Mouse (Mus musculus) limb, embryonic 13.5 days (tissue): ENCODE measurements at regions not wholly inside any gene's neighbourhood (a gene's known extent, or its start where the extent isn't known, plus 50 kb on each side); places are given as distances from the start of the nearest gene placed in this dataset.

Experiments
- ATAC-seq: fragments of 200-750 bp; cut with Nextera tagmentation; 2 replicates; pipeline ENCODE4 v1.8.0; 2017; ENCODE audit warnings: low read depth, moderate number of reproducible peaks, moderate TSS enrichment; ENCODE audit not compliant: low FRiP score
- H3K27ac ChIP-seq: fragments of 300-500 bp; sonication (generic); 2 replicates; pipeline ENCODE4 v1.5.1; 2015; ENCODE audit warnings: inconsistent platforms, mild to moderate bottlenecking, moderate library complexity
- H3K27me3 ChIP-seq: fragments of 300-500 bp; sonication (generic); 2 replicates; pipeline ENCODE4 v1.6.1; 2015; ENCODE audit warnings: mild to moderate bottlenecking, inconsistent platforms
- H3K36me3 ChIP-seq: fragments of 300-500 bp; sonication (generic); 2 replicates; pipeline ENCODE4 v1.6.1; 2015; ENCODE audit warnings: inconsistent platforms, mild to moderate bottlenecking, moderate library complexity
- H3K4me1 ChIP-seq: fragments of 300-500 bp; sonication (generic); 2 replicates; pipeline ENCODE4 v1.6.1; 2015; ENCODE audit warnings: inconsistent platforms
- H3K4me2 ChIP-seq: fragments of 300-500 bp; sonication (generic); replicated peaks from 2 replicates; pipeline ENCODE4 v1.6.1; 2015; ENCODE audit warnings: inconsistent platforms, mild to moderate bottlenecking, moderate library complexity
- H3K4me3 ChIP-seq: fragments of 300-500 bp; sonication (generic); 2 replicates; pipeline ENCODE4 v1.5.1; 2015; ENCODE audit warnings: moderate library complexity, mild to moderate bottlenecking, inconsistent platforms
- H3K9ac ChIP-seq: fragments of 300-500 bp; sonication (generic); 2 replicates; pipeline ENCODE4 v1.6.1; 2015; ENCODE audit warnings: mild to moderate bottlenecking, inconsistent platforms
- H3K9me3 ChIP-seq: fragments of 300-500 bp; sonication (generic); 2 replicates; pipeline ENCODE4 v1.6.1; 2016; ENCODE audit warnings: inconsistent platforms
- WGBS: fragments of 180-500 bp; shearing (Covaris S2); methylation state at CpG from one replicate; pipeline ENCODE4 v1.1.7; 2015; 5-methylcytosine and 5-hydroxymethylcytosine counted together

DNA sequence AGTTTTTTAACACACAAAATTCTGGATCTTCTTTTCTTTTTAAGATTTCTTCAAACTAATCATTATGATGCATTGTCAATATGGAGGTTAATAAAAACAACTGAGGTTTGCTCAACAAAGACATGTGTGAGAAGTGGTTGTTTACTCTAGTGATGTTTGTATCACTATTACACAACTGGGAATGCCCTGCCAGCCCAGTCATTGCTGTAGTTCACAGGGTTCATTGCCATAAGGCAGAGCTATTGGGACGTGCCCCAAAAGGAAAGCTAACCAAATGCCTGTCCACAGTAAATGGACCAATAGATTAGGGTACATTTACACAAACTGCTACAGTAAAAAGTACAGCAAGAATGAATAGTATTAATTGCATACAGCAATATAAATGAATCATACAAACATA is 84.9 kb downstream of the Mrpl39 start:
- H3K36me3 ChIP-seq: no peaks in the 10 kb centered on the region
- H3K4me3 ChIP-seq: no peak overlapping the region
- 80% methylated on average over 1 of the region's 1 CpGs for WGBS
- H3K9me3 ChIP-seq: no peaks in the 10 kb centered on the region
- no peak overlapping the region for H3K27ac ChIP-seq
- H3K4me1 ChIP-seq: peaks cover 4% of the 10 kb centered on the region; the same call in 1 of the 2 replicates
- H3K9ac ChIP-seq: no peak overlapping the region
- H3K27me3 ChIP-seq: no peaks in the 10 kb centered on the region
- ATAC-seq: no peak
- no peak overlapping the region for H3K4me2 ChIP-seq

DNA sequence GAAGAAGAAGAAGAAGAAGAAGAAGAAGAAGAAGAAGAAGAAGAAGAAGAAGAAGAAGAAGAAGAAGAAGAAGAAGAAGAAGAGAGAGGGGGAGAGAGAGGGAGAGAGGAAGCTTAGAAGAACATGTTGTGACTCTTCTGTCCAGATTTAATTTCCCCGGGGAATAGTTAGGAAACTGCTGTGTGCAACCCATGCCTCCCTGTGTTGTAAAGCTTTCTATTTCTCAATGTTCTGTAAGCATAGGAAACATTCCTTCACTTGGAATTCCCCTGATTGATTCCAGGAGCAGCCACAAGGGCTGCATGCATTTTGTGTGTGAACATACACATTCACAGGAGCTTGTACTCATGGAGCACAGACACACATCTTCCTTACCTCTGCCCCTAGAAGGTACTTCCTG is 81.7 kb downstream of the Mrpl39 start:
- no peaks in the 10 kb centered on the region for H3K36me3 ChIP-seq
- no peak overlapping the region for H3K9ac ChIP-seq
- no peaks in the 10 kb centered on the region for H3K27me3 ChIP-seq
- H3K27ac ChIP-seq: no peak overlapping the region
- WGBS: 67% methylated on average over 1 of the region's 1 CpGs
- H3K9me3 ChIP-seq: no peaks in the 10 kb centered on the region
- no peak for ATAC-seq
- H3K4me3 ChIP-seq: no peak overlapping the region
- H3K4me2 ChIP-seq: no peak overlapping the region
- no peaks in the 10 kb centered on the region for H3K4me1 ChIP-seq

DNA sequence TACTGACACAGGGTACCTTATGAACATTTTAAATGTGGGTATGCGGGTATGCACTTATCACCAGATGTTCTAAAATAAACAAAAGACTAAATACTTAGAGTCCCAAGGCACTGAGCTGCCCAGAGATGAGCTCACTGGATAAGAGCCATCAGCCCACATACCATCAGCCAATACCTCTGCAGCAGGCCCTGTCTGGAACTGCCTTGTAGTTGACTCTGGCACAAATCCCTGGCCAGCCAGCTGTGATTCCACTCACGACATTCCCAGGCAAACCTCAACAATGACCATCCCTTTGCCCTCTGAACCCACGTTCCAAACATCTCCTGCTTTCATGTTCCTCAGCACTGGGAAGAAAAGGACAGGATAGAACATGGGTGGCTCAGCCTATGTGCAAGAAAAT is 73.7 kb downstream of the Mrpl39 start:
- ATAC-seq: no peak
- H3K36me3 ChIP-seq: no peaks in the 10 kb centered on the region
- WGBS: 55% methylated on average over 3 of the region's 3 CpGs
- no peaks in the 10 kb centered on the region for H3K27me3 ChIP-seq
- no peaks in the 10 kb centered on the region for H3K9me3 ChIP-seq
- H3K27ac ChIP-seq: no peak overlapping the region
- no peak overlapping the region for H3K9ac ChIP-seq
- H3K4me2 ChIP-seq: no peak overlapping the region
- H3K4me1 ChIP-seq: no peaks in the 10 kb centered on the region
- H3K4me3 ChIP-seq: no peak overlapping the region

DNA sequence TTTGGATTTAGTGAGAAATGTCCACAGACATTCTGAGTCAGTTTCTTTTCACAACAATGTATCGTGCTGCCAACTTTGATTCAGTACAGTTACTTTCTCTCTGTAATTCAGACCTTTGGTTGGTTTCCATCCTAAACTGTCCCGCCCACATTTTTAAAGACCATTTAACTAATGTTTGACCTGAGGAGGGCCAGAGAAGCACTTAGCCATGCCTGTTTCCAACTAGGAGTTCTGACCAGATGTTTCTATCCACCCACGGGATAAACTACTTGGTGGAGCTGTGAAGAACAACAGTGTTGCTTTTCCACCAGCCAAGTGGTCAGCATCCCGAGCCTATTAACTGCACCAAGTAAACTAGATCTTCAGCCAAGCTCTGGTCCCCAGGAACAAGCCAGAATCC is 72.0 kb downstream of the Mrpl39 start:
- ATAC-seq: no peak
- 80% methylated on average over 4 of the region's 4 CpGs for WGBS

More for the DNA sequence above, 72.0 kb downstream of the Mrpl39 start:
- no peaks in the 10 kb centered on the region for H3K27me3 ChIP-seq
- peaks cover 7% of the 10 kb centered on the region; the same call in 1 of the 2 replicates for H3K9me3 ChIP-seq
- H3K27ac ChIP-seq: no peak overlapping the region
- H3K4me2 ChIP-seq: no peak overlapping the region
- no peaks in the 10 kb centered on the region for H3K4me1 ChIP-seq
- no peaks in the 10 kb centered on the region for H3K36me3 ChIP-seq
- H3K9ac ChIP-seq: no peak overlapping the region
- no peak overlapping the region for H3K4me3 ChIP-seq
